Mouse (Mus musculus) frontal cortex, postnatal 25 days (tissue): ENCODE data around the gene Syngr1.

Experiments used
- DNase-seq, 2 experiments: peaks; one replicate each; pipeline ENCODE4 v3.0.0; 2022; ENCODE audit warnings: low spot score in 2 of 2

Syngr1 gene

GRCm38 (mm10) chr15:80070095-80070644 is 21.0 kb upstream of the Syngr1 start:
- no peak for DNase-seq

GRCm38 (mm10) chr15:80071951-80072437 is 19.1 kb upstream of the Syngr1 start:
- DNase-seq: no peak

GRCm38 (mm10) chr15:80072579-80073255 is 18.4 kb upstream of the Syngr1 start:
- DNase-seq: no peak

GRCm38 (mm10) chr15:80073256-80073621 is 17.9 kb upstream of the Syngr1 start:
- no peak for DNase-seq

GRCm38 (mm10) chr15:80074663-80075373 is 16.3 kb upstream of the Syngr1 start:
- DNase-seq: no peak

- no peak for DNase-seq
Measured at GRCm38 (mm10) chr15:80075374-80075694, 15.8 kb upstream of the Syngr1 start.

- DNase-seq: no peak
Measured at GRCm38 (mm10) chr15:80075733-80076337, 15.3 kb upstream of the Syngr1 start.

- DNase-seq: peak; percentile 71 to 73
Measured at GRCm38 (mm10) chr15:80076338-80077136, 14.6 kb upstream of the Syngr1 start.

GRCm38 (mm10) chr15:80078058-80078814 is 12.9 kb upstream of the Syngr1 start:
- no peak for DNase-seq

GRCm38 (mm10) chr15:80079129-80079668 is 11.9 kb upstream of the Syngr1 start:
- DNase-seq: no peak

GRCm38 (mm10) chr15:80079954-80080353 is 11.2 kb upstream of the Syngr1 start:
- DNase-seq: no peak

GRCm38 (mm10) chr15:80080711-80081615 is 10.2 kb upstream of the Syngr1 start:
- DNase-seq: no peak

GRCm38 (mm10) chr15:80081801-80082546 is 9.2 kb upstream of the Syngr1 start:
- no peak for DNase-seq

GRCm38 (mm10) chr15:80082661-80083275 is 8.4 kb upstream of the Syngr1 start:
- DNase-seq: no peak

- DNase-seq: peak; percentile 96 to 98
Measured at GRCm38 (mm10) chr15:80083276-80083731, 7.8 kb upstream of the Syngr1 start.

- DNase-seq: no peak
Measured at GRCm38 (mm10) chr15:80083740-80084139, 7.4 kb upstream of the Syngr1 start.

- DNase-seq: no peak
Measured at GRCm38 (mm10) chr15:80087406-80088012, 3.6 kb upstream of the Syngr1 start.

GRCm38 (mm10) chr15:80088637-80089036 is 2.5 kb upstream of the Syngr1 start:
- DNase-seq: peak; percentile 95 to 96
